Mouse (Mus musculus) spleen, postnatal 10 days (tissue): ENCODE data around the gene Pde5a.
A peak's percentile ranks its signal among the peaks of the same experiment; 100 is the strongest.

Source experiments
- DNase-seq, 2 experiments: peaks; one replicate each; pipeline ENCODE4 v3.0.0; 2021 to 2022; ENCODE audit warnings: low spot score in 2 of 2

Gene Pde5a

DNA sequence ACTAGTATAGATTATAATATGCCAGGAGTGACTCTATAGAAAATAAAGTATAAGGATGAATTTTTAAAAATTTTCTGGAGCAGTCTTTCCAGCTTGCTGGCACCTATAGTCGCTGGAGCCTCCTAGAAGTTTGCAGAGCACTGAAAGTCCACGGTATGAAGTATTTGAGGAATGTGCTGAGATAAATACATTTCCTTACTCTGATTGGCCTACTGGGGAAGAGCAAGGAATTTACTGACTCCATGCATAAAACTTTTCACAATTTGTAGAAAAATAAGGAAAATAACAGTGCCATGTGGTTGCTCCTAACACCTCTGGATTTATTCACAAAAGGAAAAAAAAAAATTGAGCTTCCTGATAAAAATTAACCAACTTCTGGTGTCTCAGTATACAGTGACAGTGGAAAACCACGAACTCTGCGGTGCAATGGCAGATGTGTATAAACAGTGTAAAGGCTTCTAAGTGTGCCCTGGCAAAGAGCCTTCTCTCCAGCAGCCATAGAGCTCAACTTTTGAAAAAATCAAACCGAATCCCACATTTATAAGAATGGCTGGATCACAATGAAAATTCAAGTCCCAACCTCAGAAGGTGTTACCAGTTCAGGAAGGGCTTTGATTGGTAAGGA is 119.8 kb downstream of the Pde5a start:
- no peak for DNase-seq

- no peak for DNase-seq
Observed at GRCm38 (mm10) chr3:122855149-122855548, 126.4 kb downstream of the Pde5a start.

DNA sequence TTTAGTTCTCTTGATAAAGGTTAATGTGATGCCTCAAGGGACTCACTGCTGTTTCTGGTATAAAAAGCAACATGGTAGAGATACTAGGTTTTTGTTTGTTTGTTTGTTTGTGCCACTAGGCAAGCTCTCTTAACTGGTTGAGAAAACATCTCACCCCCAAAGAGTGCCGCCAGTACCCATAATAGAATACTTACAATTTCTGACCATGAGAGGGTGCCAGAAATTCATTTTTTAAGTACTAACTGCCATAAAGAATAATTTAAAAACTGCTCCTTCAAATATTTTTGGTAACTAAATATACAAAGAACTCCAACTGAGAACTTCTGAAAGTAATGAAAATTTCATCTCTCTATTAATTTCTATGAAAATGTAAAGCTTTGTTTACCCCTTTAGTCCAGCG is 131.1 kb downstream of the Pde5a start:
- no peak for DNase-seq

GRCm38 (mm10) chr3:122860573-122861498 is 132.1 kb downstream of the Pde5a start:
- no peak for DNase-seq

GRCm38 (mm10) chr3:122865092-122865491 is 136.3 kb downstream of the Pde5a start:
- DNase-seq, result no peak

- DNase-seq, result no peak
Observed at GRCm38 (mm10) chr3:122868270-122868669, 139.5 kb downstream of the Pde5a start.

DNA sequence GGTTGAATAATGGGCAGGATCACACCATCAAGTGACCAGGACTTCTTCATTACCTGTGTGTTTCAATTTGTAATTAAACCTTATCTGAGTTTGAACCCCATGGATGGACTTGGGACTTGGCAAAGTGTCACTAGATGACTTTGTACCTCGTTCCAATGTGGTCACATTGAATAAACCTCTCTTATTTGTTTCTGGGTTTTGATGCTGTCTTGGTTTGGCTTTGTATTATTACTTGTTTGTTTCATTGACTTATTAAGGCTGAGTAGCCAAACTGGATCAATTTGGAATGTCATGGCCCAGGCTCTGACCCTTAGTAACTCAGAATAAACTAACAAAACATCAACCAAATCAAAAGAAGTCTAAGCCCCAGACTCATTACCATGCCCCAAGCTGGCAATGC is 142.8 kb downstream of the Pde5a start:
- no peak for DNase-seq

DNA sequence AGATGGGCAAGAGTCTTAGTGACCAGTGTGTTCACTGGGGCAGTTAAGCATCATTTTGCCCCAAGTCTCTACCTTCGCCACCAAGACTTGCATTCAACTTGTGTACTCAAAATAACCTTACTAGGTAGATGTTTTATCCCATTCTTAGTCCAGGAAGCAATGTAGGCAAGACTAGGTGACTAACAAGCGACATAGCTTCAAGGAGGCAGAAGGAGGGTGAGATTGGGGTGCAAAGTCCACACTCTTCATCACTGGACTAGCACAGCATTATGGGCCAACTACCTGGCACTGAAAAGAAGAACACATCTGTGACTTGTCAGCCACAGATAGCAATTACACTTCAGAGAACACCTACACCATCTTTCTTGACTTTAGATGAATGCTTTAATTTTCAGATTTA is 148.1 kb downstream of the Pde5a start:
- DNase-seq, result no peak

DNA sequence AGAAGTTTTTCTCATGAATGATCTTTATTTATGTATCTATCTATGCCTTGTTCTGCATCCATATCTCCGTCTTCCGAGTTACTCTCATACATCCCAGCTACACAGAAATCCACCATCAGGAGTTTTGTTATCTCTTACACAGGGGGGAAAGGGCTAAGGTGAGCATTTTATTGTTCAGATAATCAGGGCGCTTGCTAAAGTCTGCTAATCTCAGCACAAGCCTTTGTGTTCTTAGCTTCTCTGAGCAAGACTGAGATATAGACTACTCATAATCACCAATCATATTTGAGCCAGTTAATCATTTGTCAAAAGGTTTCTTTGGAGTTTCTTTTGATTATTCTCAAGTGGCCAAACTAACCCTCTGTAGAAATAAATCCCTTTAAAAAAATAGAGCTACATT is 148.8 kb downstream of the Pde5a start:
- no peak for DNase-seq

- no peak for DNase-seq
Observed at GRCm38 (mm10) chr3:122878705-122879315, 150.1 kb downstream of the Pde5a start.

GRCm38 (mm10) chr3:122887505-122888301 is 159.0 kb downstream of the Pde5a start:
- DNase-seq, result no peak

DNA sequence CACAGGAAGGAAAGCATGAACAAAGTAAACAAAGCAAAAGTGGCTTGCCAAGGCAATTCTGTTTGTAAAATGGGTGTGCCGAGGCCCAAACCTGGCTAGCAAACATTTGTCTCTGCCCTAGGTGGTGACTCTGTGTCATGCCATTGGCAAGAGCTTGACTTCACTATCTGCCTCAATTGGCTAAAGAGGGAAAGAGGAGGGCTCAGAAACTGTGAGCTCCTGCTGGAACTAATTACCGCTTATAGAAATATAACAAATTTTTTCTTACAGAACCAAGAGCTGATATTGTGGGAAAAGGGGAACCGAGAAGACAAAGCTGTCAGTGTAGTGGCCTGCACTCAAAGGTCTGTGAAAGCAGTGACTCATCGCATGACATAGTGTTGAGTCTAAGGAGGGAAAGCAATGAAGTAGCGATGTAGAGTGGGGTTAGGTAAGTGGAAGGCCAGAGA is 159.6 kb downstream of the Pde5a start:
- DNase-seq, result no peak

GRCm38 (mm10) chr3:122894772-122895171 is 166.0 kb downstream of the Pde5a start, which contains the start of gene Fabp2:
Fabp2 (plus strand) TSS chr3:122895072.
- no peak for DNase-seq

DNA sequence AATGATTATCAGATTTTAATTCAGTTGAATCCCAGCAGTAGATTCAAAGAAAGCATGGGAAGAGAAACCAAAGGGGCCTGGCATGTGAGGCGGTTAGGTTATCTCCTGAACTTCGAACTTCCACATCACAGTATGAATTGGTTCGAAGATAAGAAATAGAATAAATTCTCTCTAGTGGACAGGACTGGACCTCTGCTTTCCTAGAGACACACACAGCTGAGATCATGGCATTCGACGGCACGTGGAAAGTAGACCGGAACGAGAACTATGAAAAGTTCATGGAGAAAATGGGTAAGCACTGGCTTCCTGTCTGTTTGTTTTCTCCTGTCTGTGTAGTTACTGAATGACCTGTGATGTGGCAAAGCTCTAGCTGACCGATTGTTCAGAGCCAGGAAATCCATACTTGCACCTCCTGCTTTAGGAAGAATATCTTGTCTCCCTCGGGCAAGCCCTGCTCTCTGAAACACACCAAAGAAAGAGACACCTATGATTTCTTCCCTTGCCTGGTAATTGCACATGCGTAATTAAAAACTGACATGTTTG is 166.5 kb downstream of the Pde5a start:
- DNase-seq, result no peak

DNA sequence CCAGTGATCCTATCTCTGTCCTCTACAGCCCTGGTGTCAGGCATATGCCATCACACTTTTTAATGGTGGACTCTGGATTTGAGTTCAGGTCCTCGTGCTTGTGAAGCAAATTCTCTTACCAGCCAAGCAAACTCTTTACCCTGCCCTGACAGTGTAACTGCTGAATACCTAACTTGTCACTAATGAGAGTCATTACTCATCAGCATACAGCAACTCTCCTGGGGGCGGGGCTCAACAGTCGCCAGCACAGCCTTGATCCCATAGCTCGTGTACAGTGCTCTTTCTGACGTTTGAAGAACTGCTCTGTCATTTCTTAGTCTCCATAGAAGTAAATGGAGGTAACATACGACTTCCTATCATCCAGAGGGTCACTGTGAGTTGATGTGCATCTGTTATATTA is 169.5 kb downstream of the Pde5a start:
- DNase-seq, result no peak

DNA sequence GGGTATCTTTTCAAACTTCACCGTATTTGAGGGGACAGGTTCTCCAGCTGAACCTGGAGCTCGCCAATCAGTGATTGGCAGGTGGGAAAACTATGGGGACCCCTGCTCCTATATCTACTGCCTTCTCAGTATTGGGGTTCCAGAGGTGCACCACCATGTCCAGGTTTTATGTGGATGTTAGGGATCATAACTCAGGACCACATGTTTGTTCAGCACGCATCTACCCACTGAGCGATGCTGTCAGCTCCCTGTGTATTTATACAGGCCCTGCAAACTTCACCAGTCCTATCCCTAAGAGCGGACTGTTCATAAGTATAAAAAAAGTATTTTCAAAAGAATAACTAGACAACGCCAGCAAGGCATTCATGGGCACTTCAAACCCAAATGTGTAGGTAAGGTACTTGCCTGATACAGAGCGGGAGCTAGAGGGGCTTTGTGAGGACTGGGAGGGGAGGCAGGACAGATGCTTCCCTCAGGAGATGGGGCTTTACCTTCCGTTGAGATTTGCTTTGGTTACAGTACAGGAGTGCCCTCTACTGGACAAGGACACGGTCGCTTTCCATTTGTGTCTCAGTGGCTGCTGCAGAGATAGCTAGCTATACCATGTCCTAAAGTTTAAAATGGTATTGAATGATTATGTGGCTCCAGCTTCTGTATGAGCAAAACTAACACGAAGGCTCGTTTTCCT is 175.1 kb downstream of the Pde5a start:
- peak in 1 of 2 experiments; percentile 25 for DNase-seq

DNA sequence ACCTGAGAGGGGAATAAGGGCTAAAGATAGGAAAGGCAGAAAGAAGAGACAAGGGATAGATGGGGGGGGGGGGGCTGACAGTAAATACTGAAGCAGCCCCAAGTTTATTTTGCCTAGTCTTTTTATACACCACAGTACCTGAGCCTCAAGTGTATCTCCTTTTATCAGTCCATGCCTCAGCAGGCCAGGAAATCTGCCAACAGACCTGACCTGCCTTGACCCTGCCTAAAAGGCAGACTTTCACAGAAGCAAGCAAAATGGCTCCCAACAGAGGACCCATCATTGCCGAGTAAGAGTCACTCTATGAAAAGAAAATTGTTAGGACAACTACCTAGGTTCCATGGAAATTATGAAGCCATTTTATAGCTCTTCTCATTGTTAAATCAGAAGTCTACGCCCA is 179.1 kb downstream of the Pde5a start:
- DNase-seq, result no peak
